In genomic region chr5:75808551-75809332, GRCm38 (mm10) we compare ENCODE assay signal across 14 mouse cellular contexts.
DNase-seq lines count a peak whose midpoint lies in the region; ATAC-seq and TF ChIP-seq lines count a peak whose summit lies in the region.
"Had no signal": no experiment of that assay in that cellular context is flagged by ENCODE, and none has a peak within 500 bp of the region (broad histone marks: within the 10 kb centered on the region; RNA-seq: fewer than 3 reads in every experiment).

No protein-coding gene starts in this region.

- no peak for TF ChIP-seq CTCF in thymus, adult 2 months (IDR thresholded peaks at IDR 0.05; ENCODE audit: borderline replicate concordance, control insufficient read depth, extremely low read depth, insufficient read depth, low read length, poor library complexity)

- H3K4me3 ChIP-seq in kidney, embryonic 14.5 days (ENCODE audit: low read length) = no peak overlapping the region
- no peak overlapping the region for H3K4me3 ChIP-seq in thymus, adult 2 months (ENCODE audit: control insufficient read depth, insufficient read depth, low read length)
- H3K4me3 ChIP-seq in liver, embryonic 11.5 days (ENCODE audit: low read depth, low read length) = no peak overlapping the region
- H3K4me3 ChIP-seq: layer of hippocampus, adult 2 months; midbrain, embryonic 13.5 days; neural tube, embryonic 12.5 days had no signal

- ATAC-seq in kidney, embryonic 14.5 days (ENCODE audit: low FRiP score, low TSS enrichment) = no peak
- ATAC-seq in liver, embryonic 11.5 days (replicated peaks; ENCODE audit: low FRiP score) = no peak
- ATAC-seq: midbrain, embryonic 13.5 days had no signal

- no peaks in the 10 kb centered on the region for H3K27me3 ChIP-seq in kidney, embryonic 14.5 days (ENCODE audit: control insufficient read depth, insufficient read depth, low read length)
- no peaks in the 10 kb centered on the region for H3K27me3 ChIP-seq in thymus, adult 2 months (ENCODE audit: control insufficient read depth, insufficient read depth, low read length)
- H3K27me3 ChIP-seq in liver, embryonic 11.5 days (replicated peaks; ENCODE audit: control insufficient read depth, insufficient read depth, low read length) = no peaks in the 10 kb centered on the region
- H3K27me3 ChIP-seq: midbrain, embryonic 13.5 days; neural tube, embryonic 12.5 days had no signal

- no peaks in the 10 kb centered on the region for H3K4me1 ChIP-seq in kidney, embryonic 14.5 days (ENCODE audit: control insufficient read depth, insufficient read depth, low read length)
- peaks cover 13% of the 10 kb centered on the region for H3K4me1 ChIP-seq in thymus, adult 2 months (replicated peaks; ENCODE audit: control insufficient read depth, insufficient read depth, low read length)
- H3K4me1 ChIP-seq in liver, embryonic 11.5 days (replicated peaks; ENCODE audit: control insufficient read depth, insufficient read depth, low read length) = no peaks in the 10 kb centered on the region
- H3K4me1 ChIP-seq: midbrain, embryonic 13.5 days; neural tube, embryonic 12.5 days had no signal

- no peak overlapping the region for H3K4me2 ChIP-seq in kidney, embryonic 14.5 days (replicated peaks; ENCODE audit: low read depth, low read length)
- no peak overlapping the region for H3K4me2 ChIP-seq in liver, embryonic 11.5 days
- H3K4me2 ChIP-seq: hindbrain, embryonic 14.5 days; midbrain, embryonic 13.5 days; neural tube, embryonic 12.5 days had no signal

- no peaks in the 10 kb centered on the region; the same call in 1 of the 2 replicates for H3K9me3 ChIP-seq in kidney, embryonic 14.5 days (ENCODE audit: control insufficient read depth, low read length)
- H3K9me3 ChIP-seq in liver, embryonic 11.5 days (ENCODE audit: control insufficient read depth, low read length) = no peaks in the 10 kb centered on the region
- H3K9me3 ChIP-seq: neural tube, embryonic 12.5 days had no signal

- 78% methylated on average over 18 of the region's 18 CpGs for WGBS in kidney, embryonic 14.5 days
- WGBS in thymus, adult 2 months = 37% methylated on average over 18 of the region's 18 CpGs
- 72% methylated on average over 18 of the region's 18 CpGs for WGBS in liver, embryonic 11.5 days

- DNase-seq in kidney, adult 9 months = peak; percentile 11
- peak; percentile 39 for DNase-seq in thymus, adult 2 months
- no peak for DNase-seq in thymus, adult 18-20 months
- peak; percentile 28 for DNase-seq in liver, embryonic 11.5 days (ENCODE audit: low spot score)
- DNase-seq in cerebellum, adult 11-12 months = no peak
- no peak for DNase-seq in frontal cortex, postnatal 25 days (ENCODE audit: low spot score in 2 of 2)
- DNase-seq: adrenal gland, postnatal 25 days; cerebellum, adult 11 months; lung, adult 2 months had no signal

- no peak for TF ChIP-seq POLR2A in thymus, adult 2 months (IDR thresholded peaks at IDR 0.05; ENCODE audit: control insufficient read depth, extremely low read depth, insufficient read depth, low read length, poor library complexity)

- no peak overlapping the region for H3K9ac ChIP-seq in kidney, embryonic 14.5 days (ENCODE audit: low read depth, low read length)
- no peak overlapping the region for H3K9ac ChIP-seq in liver, embryonic 11.5 days (ENCODE audit: low read depth, low read length)
- H3K9ac ChIP-seq: hindbrain, embryonic 14.5 days; midbrain, embryonic 13.5 days; neural tube, embryonic 12.5 days had no signal

- no peak overlapping the region for H3K27ac ChIP-seq in kidney, embryonic 14.5 days (ENCODE audit: low read depth, low read length)
- no peak overlapping the region for H3K27ac ChIP-seq in thymus, adult 2 months (ENCODE audit: control insufficient read depth, insufficient read depth, low read length)
- H3K27ac ChIP-seq in liver, embryonic 11.5 days (ENCODE audit: low read depth, low read length) = no peak overlapping the region
- H3K27ac ChIP-seq: hindbrain, embryonic 14.5 days; layer of hippocampus, adult 2 months; midbrain, embryonic 13.5 days; neural tube, embryonic 12.5 days had no signal

- H3K36me3 ChIP-seq in kidney, embryonic 14.5 days (ENCODE audit: control insufficient read depth, insufficient read depth, low read length) = no peaks in the 10 kb centered on the region
- H3K36me3 ChIP-seq in thymus, adult 2 months (ENCODE audit: control insufficient read depth, insufficient read depth, low read length) = no peaks in the 10 kb centered on the region
- no peaks in the 10 kb centered on the region for H3K36me3 ChIP-seq in liver, embryonic 11.5 days (ENCODE audit: control insufficient read depth, insufficient read depth, low read length)
- H3K36me3 ChIP-seq: midbrain, embryonic 13.5 days; neural tube, embryonic 12.5 days had no signal

Comparison
In these comparisons a context has a peak if more than half of its experiments do, and no peak if none do; other contexts are left out.
1. DNase-seq: peak in kidney, adult 9 months (single experiment), thymus, adult 2 months (single experiment) and liver, embryonic 11.5 days (single experiment); none in thymus, adult 18-20 months (0 of 2), cerebellum, adult 11-12 months (single experiment) and frontal cortex, postnatal 25 days (0 of 2).